Mouse (Mus musculus) erythroblast, embryonic 14.5 days (primary cell): ENCODE results near the gene Dgkh.

ENCODE experiments used
- GATA1 ChIP-seq: IDR thresholded peaks from 2 replicates; pipeline ENCODE4 v1.6.1; 2012; ENCODE audit warnings: low read length, inconsistent platforms, mixed read lengths
- TAL1 ChIP-seq: IDR thresholded peaks from 3 replicates; pipeline ENCODE4 v1.6.1; 2012; ENCODE audit warnings: low read length, inconsistent platforms, mixed read lengths

- no peak for TF ChIP-seq TAL1
- TF ChIP-seq GATA1: no peak
Observed at GRCm38 (mm10) chr14:78661462-78661861, 71.1 kb downstream of the Dgkh start.
